Mouse (Mus musculus) megakaryocyte-erythroid progenitor cell, adult 5-6 weeks (primary cell): ENCODE results near the gene Dennd2c. TPM values are rescaled to one million over a fixed set of nuclear protein-coding genes. Genes with fewer than 3 reads are reported as not detected.
A peak's percentile ranks its signal among the peaks of the same experiment; 100 is the strongest.

ENCODE experiments used
- ATAC-seq: replicated peaks from 2 replicates; pipeline ENCODE4 v1.8.0; 2016; ENCODE audit warnings: mild to moderate bottlenecking, inconsistent platforms; ENCODE audit not compliant: severe bottlenecking, poor library complexity, low FRiP score, low TSS enrichment
- total RNA-seq, 2 experiments: library from RNA; stranded (forward) in 1 of 2; stranded (reverse) in 1 of 2; fragments of 200-1000, 215-1000 nt in 1 of 2; fragments of >200 nt in 1 of 2; fragmentation: Nextera tagmentation in 1 of 2; gene quantifications; 2 replicates each; pipeline ENCODE4 v1.2.3; 2014 to 2017

Gene Dennd2c
- total RNA-seq, 2 experiments from 2014 or later, result 2.4 to 4.9 TPM

- ATAC-seq, result peak; percentile 31; the same call in 1 of the 2 replicates
Observed at GRCm38 (mm10) chr3:103101909-103102308, 495 bp upstream of the Dennd2c start.

GRCm38 (mm10) chr3:103107565-103108240 lies 5.3 kb downstream of the Dennd2c start:
- no peak for ATAC-seq

GRCm38 (mm10) chr3:103112216-103112615 lies 9.8 kb downstream of the Dennd2c start:
- ATAC-seq, result no peak

- ATAC-seq, result no peak
Observed at GRCm38 (mm10) chr3:103123636-103124035, 21.2 kb downstream of the Dennd2c start.

GRCm38 (mm10) chr3:103126138-103126537 lies 23.7 kb downstream of the Dennd2c start:
- no peak for ATAC-seq

- no peak for ATAC-seq
Observed at GRCm38 (mm10) chr3:103127177-103127576, 24.8 kb downstream of the Dennd2c start.

GRCm38 (mm10) chr3:103127721-103128120 lies 25.3 kb downstream of the Dennd2c start:
- no peak for ATAC-seq

- no peak for ATAC-seq
Observed at GRCm38 (mm10) chr3:103128251-103128650, 25.8 kb downstream of the Dennd2c start.

- peak; percentile 95 for ATAC-seq
Observed at GRCm38 (mm10) chr3:103129367-103130159, 27.2 kb downstream of the Dennd2c start.

- peak; percentile 75 for ATAC-seq
Observed at GRCm38 (mm10) chr3:103130236-103130751, 27.9 kb downstream of the Dennd2c start.

GRCm38 (mm10) chr3:103133098-103133497 lies 30.7 kb downstream of the Dennd2c start:
- no peak for ATAC-seq

GRCm38 (mm10) chr3:103136414-103137077 lies 34.1 kb downstream of the Dennd2c start:
- ATAC-seq, result no peak

- ATAC-seq, result no peak
Observed at GRCm38 (mm10) chr3:103139047-103139446, 36.6 kb downstream of the Dennd2c start.

- ATAC-seq, result peak; percentile 82
Observed at GRCm38 (mm10) chr3:103140095-103140838, 37.9 kb downstream of the Dennd2c start.

- ATAC-seq, result peak; percentile 84
Observed at GRCm38 (mm10) chr3:103141287-103141686, 38.9 kb downstream of the Dennd2c start.

GRCm38 (mm10) chr3:103142366-103142765 lies 40.0 kb downstream of the Dennd2c start:
- ATAC-seq, result no peak

GRCm38 (mm10) chr3:103145336-103145735 lies 42.9 kb downstream of the Dennd2c start:
- no peak for ATAC-seq

- no peak for ATAC-seq
Observed at GRCm38 (mm10) chr3:103145791-103146190, 43.4 kb downstream of the Dennd2c start.
